Mouse (Mus musculus): ENCODE results near the gene Astn2.

- TF ChIP-seq POLR2A (IDR thresholded peaks at IDR 0.05; ENCODE audit: insufficient read depth, low read depth, low read length), result no peak
- no peak for TF ChIP-seq CTCF (IDR thresholded peaks at IDR 0.05)
- TF ChIP-seq EP300 (IDR thresholded peaks at IDR 0.05; ENCODE audit: insufficient read depth, low read depth, low read length), result no peak
These were observed 730.9 kb downstream of the Astn2 start for GRCm38 (mm10) chr4:65673418-65673933.

Data from heart, adult 2 months (tissue).